Mouse (Mus musculus) kidney, adult 2 months (tissue): ENCODE results near the gene Pappa2. TPM values are rescaled to one million over a fixed set of nuclear protein-coding genes. Genes with fewer than 3 reads are reported as not detected.

Experiments used
- DNase-seq: peaks from one replicate; pipeline ENCODE4 v3.0.0; 2021
- H3K27ac ChIP-seq: fragments of 200-500 bp; 2 replicates; pipeline ENCODE4 v1.5.1; 2012; ENCODE audit warnings: low read depth, low read length, control low read depth, inconsistent platforms; ENCODE audit not compliant: insufficient read depth
- H3K27me3 ChIP-seq: fragments of 200-500 bp; replicated peaks from 2 replicates; pipeline ENCODE4 v1.6.1; 2012; ENCODE audit warnings: mild to moderate bottlenecking, moderate library complexity, low read length, inconsistent platforms; ENCODE audit not compliant: control insufficient read depth, insufficient read depth
- H3K36me3 ChIP-seq: fragments of 200-500 bp; 2 replicates; pipeline ENCODE4 v1.6.1; 2012; ENCODE audit warnings: mild to moderate bottlenecking, moderate library complexity, low read length, inconsistent platforms; ENCODE audit not compliant: control insufficient read depth, insufficient read depth
- H3K4me1 ChIP-seq: fragments of 200-500 bp; 2 replicates; pipeline ENCODE4 v1.6.1; 2011; ENCODE audit warnings: low read length; ENCODE audit not compliant: control insufficient read depth, insufficient read depth
- H3K4me3 ChIP-seq: fragments of 200-500 bp; 2 replicates; pipeline ENCODE4 v1.5.1; 2011; ENCODE audit warnings: mild to moderate bottlenecking, low read depth, low read length, control low read depth; ENCODE audit not compliant: insufficient read depth
- CTCF ChIP-seq: fragments of 200-500 bp; conservative IDR thresholded peaks from 2 replicates; pipeline ENCODE4 v1.5.1; 2011; ENCODE audit warnings: low read depth, mild to moderate bottlenecking, control low read depth, low read length, moderate library complexity, mixed read lengths; ENCODE audit not compliant: insufficient read depth, insufficient read length
- POLR2A ChIP-seq: fragments of 200-500 bp; IDR thresholded peaks from one replicate; pipeline ENCODE4 v1.6.1; 2011; ENCODE audit warnings: low read depth, low read length, control low read depth
- WGBS: fragments of 180-500 bp; shearing (Covaris S2); methylation state at CpG from one replicate; pipeline ENCODE4 v1.1.7; 2018; 5-methylcytosine and 5-hydroxymethylcytosine counted together
- polyA plus RNA-seq: library from polyadenylated mRNA; depleted of rRNA; stranded (reverse); fragments of >200 nt; gene quantifications from 2 replicates; pipeline ENCODE4 v1.2.3, GENCODE M21; 2012; rRNA removed

Pappa2 gene
- polyA plus RNA-seq: 0.23 and 0.33 TPM in 2 replicates

DNA sequence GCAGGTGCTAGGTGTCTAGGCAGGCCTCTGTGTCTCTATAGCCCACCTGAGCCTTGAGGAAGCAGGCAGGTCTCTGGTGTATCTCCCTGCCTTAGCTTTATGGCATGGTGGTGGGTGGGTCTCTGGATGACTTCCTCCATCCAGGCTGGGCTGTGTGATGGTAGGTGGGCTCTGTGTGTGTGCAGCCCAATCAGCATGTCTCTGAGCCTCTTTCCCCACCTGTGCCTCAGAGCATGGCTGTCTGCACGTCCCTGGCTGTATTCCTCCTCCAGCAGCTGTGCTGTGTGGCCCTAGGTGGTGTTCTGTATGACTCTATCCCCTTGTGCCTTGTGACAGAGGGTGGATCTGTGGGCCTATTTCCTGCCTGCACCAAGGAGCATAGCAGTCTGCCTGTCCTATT lies at the start of gene Pappa2:
TSS of gene Pappa2 (minus strand) at position 101 of the 400 bp plus-strand sequence.
- no peak within 1 kb of the TSS for H3K4me3 ChIP-seq
- 74% methylated on average over 1 of the region's 1 CpGs for WGBS

DNA sequence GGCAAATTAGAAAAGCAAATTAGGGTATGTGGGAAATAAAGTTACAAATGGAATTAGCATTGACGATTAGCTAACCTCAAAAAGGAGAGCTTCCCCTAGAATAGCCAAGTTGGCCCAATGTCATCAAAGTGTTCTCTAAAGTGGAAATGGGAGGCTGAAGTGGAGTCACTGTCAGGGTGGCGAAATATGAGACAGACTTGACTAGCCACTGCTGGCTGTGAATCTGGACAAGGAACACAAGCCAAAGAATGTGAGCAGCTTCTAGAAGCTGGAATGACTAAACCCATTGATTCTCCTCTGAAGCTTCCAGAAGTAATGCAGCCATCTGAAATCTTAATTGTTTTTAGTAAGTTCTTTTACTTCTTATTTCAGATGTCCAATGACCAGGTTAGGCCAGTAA lies 48.8 kb upstream of the Pappa2 start:
- TF ChIP-seq POLR2A: no peak
- no peak overlapping the region for H3K27ac ChIP-seq
- DNase-seq: no peak
- no peaks in the 10 kb centered on the region; the same call in 1 of the 2 replicates for H3K27me3 ChIP-seq
- no peak overlapping the region for H3K4me3 ChIP-seq
- WGBS: 79% methylated on average over 2 of the region's 2 CpGs
- no peaks in the 10 kb centered on the region for H3K36me3 ChIP-seq
- no peaks in the 10 kb centered on the region for H3K4me1 ChIP-seq

More for the DNA sequence above, at the start of gene Pappa2:
- TF ChIP-seq POLR2A (no peak), CTCF (no peak)
- H3K27me3 ChIP-seq: no peaks in the 10 kb centered on the region
- H3K4me1 ChIP-seq: no peaks in the 10 kb centered on the region
- H3K27ac ChIP-seq: no peak within 1 kb of the TSS
- DNase-seq: no peak
- H3K36me3 ChIP-seq: no peaks in the 10 kb centered on the region

DNA sequence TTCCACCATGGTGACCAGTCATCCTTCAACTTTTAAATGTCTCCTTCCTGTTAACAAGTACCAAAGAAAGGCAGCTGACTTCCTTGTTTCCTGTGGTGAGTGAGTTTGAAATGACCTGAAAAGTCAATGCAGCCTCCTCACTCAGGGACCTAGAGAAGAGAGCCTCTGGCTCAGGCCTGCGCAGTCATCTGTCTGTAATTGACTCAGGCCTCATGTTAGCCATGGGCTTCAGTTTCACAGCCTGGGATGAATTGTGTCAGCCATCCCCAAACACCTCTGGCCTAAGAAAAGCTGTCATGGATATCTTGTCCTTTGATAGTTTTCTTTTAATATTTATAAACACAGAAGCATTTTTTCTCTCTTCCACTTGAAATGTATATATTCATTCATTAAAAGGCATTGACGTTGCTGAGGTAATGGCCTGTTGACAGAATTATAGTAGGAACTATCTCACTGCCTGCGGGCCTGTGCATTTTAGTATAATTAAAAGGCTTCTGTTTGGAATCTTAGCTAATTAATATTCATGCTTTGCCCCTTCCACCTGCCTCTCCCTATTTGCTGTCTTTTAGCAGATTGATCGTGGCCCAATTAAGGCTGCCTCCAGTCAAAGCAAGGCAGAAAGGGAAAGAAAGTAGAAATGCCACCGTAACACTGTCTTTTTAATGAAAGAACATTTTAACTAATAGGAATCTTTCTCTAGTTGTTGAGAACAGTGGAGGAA lies 34.8 kb upstream of the Pappa2 start:
- Histone ChIP-seq H3K27ac (no peak overlapping the region), H3K27me3 (no peaks in the 10 kb centered on the region), H3K4me1 (no peaks in the 10 kb centered on the region), H3K4me3 (no peak overlapping the region), H3K36me3 (no peaks in the 10 kb centered on the region)
- 79% methylated on average over 5 of the region's 5 CpGs for WGBS
- no peak for DNase-seq
- TF ChIP-seq CTCF: no peak
- no peak for TF ChIP-seq POLR2A

DNA sequence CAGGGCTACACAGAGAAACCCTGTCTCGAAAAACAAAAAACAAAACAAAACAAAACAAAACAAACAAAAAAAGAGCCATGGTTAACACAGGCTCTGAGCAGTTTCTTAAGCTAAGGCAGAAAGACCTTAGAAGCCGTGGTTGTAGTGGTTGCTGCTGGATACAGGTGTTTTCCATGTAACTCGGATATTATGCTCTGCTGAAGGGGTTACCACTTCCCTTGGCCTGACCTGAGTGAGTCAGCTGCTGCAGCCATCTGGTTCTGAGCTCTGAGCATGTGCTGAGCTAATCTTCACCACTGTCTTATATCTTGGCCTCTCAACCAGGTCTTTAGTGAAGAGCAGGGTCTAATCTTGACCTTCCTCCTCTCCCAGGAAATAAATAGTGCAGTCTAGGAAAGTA lies 6.8 kb upstream of the Pappa2 start:
- Histone ChIP-seq H3K27me3 (no peaks in the 10 kb centered on the region), H3K27ac (no peak overlapping the region), H3K4me3 (no peak overlapping the region), H3K4me1 (no peaks in the 10 kb centered on the region), H3K36me3 (no peaks in the 10 kb centered on the region)
- no peak for DNase-seq
- TF ChIP-seq CTCF (no peak), POLR2A (no peak)
- WGBS: 76% methylated on average over 3 of the region's 3 CpGs

DNA sequence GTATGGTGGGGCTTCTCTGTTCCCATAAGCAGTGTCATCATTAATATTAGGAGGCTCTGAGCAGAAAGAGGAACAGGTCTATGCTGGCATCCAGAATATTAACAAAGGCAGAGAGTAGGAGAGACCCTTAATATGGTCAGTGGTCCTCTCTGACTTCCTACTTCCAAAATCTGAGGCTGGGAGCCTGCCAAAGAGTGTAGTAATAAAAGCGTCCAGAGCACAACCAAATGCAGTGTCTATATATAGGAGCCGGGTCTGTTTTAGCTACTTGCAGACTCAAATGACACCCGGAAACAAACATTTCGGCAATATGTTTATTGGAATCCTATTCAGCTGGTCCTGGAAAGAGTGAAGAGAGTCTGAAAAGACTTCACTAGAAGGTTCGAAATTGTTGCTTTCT lies 17.9 kb downstream of the Pappa2 start:
- 64% methylated on average over 5 of the region's 5 CpGs for WGBS
- H3K4me3 ChIP-seq: no peak overlapping the region
- TF ChIP-seq POLR2A (no peak), CTCF (no peak)

DNA sequence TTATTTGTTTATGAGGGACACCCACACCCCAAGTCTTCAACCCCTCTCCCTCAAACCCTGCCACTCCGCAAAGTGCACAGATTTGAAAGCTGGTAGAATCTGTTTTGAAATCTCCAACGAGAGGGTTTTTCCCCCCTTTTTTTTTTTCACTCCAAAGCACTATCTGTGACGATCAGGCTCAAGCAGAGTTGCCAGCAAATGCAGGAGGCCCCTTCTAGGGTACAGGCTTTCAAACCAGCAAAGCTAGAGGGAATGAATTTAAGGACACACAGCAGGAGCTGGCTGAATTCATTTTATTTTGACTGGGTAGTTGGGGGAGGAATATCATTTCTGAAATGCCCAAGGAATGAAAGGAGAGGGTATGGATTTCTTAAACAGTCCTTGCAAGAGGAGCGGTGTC lies 19.3 kb downstream of the Pappa2 start:
- TF ChIP-seq CTCF: no peak
- TF ChIP-seq POLR2A: no peak
- Histone ChIP-seq H3K36me3 (no peaks in the 10 kb centered on the region), H3K27ac (no peak overlapping the region), H3K4me1 (no peaks in the 10 kb centered on the region), H3K4me3 (no peak overlapping the region), H3K27me3 (no peaks in the 10 kb centered on the region)
- DNase-seq: no peak
- 43% methylated on average over 4 of the region's 4 CpGs for WGBS

More for the DNA sequence above, 17.9 kb downstream of the Pappa2 start:
- Histone ChIP-seq H3K4me1 (no peaks in the 10 kb centered on the region), H3K36me3 (no peaks in the 10 kb centered on the region), H3K27ac (no peak overlapping the region), H3K27me3 (no peaks in the 10 kb centered on the region)
- DNase-seq: no peak

DNA sequence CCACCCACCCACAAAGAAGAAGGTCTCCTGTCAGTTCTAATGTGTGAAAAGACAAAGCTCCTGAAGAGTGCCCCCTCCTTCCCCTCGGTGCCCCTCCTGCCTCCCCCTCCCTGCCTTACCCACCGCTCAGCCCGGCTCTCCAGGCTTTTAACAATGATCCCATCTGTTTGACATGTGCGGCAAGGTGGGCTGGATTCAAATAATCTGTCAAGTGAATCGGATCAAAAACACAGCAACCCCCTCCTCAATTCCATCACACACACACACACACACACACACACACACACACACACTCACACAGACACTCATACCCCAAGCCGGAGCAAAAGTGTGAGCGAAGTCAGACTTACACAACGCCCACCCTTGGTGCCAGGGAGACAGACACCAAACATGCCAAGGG lies 19.7 kb downstream of the Pappa2 start:
- H3K4me1 ChIP-seq: no peaks in the 10 kb centered on the region
- no peak overlapping the region for H3K4me3 ChIP-seq
- 36% methylated on average over 8 of the region's 8 CpGs for WGBS
- H3K36me3 ChIP-seq: no peaks in the 10 kb centered on the region
- H3K27me3 ChIP-seq: no peaks in the 10 kb centered on the region
- no peak overlapping the region for H3K27ac ChIP-seq
- DNase-seq: no peak
- TF ChIP-seq POLR2A (no peak), CTCF (no peak)
